Mouse (Mus musculus) layer of hippocampus, adult 9-10 months (tissue): Measurements from ENCODE around the gene Gstt1.
"Not testable (repeated sequence)": the region's sequence is repeated elsewhere in the genome, so short reads cannot be mapped to it uniquely, and the experiment has no call there.

Source experiments
- DNase-seq: peaks from one replicate; pipeline ENCODE4 v3.0.0; 2022; ENCODE audit warnings: low spot score

The Gstt1 gene

GRCm38 (mm10) chr10:75804217-75804616 lies 5.8 kb upstream of the Gstt1 start:
- no peak for DNase-seq

- DNase-seq, result no peak
Observed at GRCm38 (mm10) chr10:75797619-75798175, 687 bp downstream of the Gstt1 start.

- no peak for DNase-seq
Observed at GRCm38 (mm10) chr10:75796731-75797516, 1.5 kb downstream of the Gstt1 start.

GRCm38 (mm10) chr10:75794880-75795279 lies 3.5 kb downstream of the Gstt1 start:
- DNase-seq, result no peak

GRCm38 (mm10) chr10:75790773-75791172 lies 7.6 kb downstream of the Gstt1 start:
- DNase-seq, result no peak

GRCm38 (mm10) chr10:75789841-75790240 lies 8.5 kb downstream of the Gstt1 start:
- no peak for DNase-seq

- DNase-seq, result no peak
Observed at GRCm38 (mm10) chr10:75789081-75789735, 9.2 kb downstream of the Gstt1 start.

GRCm38 (mm10) chr10:75788277-75788676 lies 10.1 kb downstream of the Gstt1 start:
- DNase-seq, result no peak

GRCm38 (mm10) chr10:75785442-75785841 lies 12.9 kb downstream of the Gstt1 start:
- no peak for DNase-seq

GRCm38 (mm10) chr10:75780769-75781578 lies 17.4 kb downstream of the Gstt1 start, which contains the start of the genes Gm20441 and Gstt3:
Gm20441 (minus strand) TSS chr10:75780954.
Gstt3 (minus strand) TSS chr10:75781414.
- no peak for DNase-seq

- no peak for DNase-seq
Observed at GRCm38 (mm10) chr10:75779206-75780174, 18.9 kb downstream of the Gstt1 start.

GRCm38 (mm10) chr10:75777885-75778284 lies 20.5 kb downstream of the Gstt1 start:
- no peak for DNase-seq

GRCm38 (mm10) chr10:75776562-75776961 lies 21.8 kb downstream of the Gstt1 start:
- no peak for DNase-seq

GRCm38 (mm10) chr10:75774587-75774986 lies 23.8 kb downstream of the Gstt1 start:
- no peak for DNase-seq

- no peak for DNase-seq
Observed at GRCm38 (mm10) chr10:75774102-75774501, 24.3 kb downstream of the Gstt1 start.

- DNase-seq, result peak; percentile 68
Observed at GRCm38 (mm10) chr10:75772795-75773664, 25.4 kb downstream of the Gstt1 start, which contains the start of gene Ddt. Ddt (minus strand) TSS chr10:75773414.

GRCm38 (mm10) chr10:75767756-75768155 lies 30.6 kb downstream of the Gstt1 start:
- not testable (repeated sequence) for DNase-seq

GRCm38 (mm10) chr10:75766856-75767255 lies 31.5 kb downstream of the Gstt1 start:
- no peak for DNase-seq

GRCm38 (mm10) chr10:75764519-75765473 lies 33.6 kb downstream of the Gstt1 start:
- no peak for DNase-seq
